Mouse (Mus musculus) small intestine, adult 10 weeks (tissue): Measurements from ENCODE around the gene Klk1b26. TPM values are rescaled to one million over a fixed set of nuclear protein-coding genes. Genes with fewer than 3 reads are reported as not detected.

ENCODE experiments used
- polyA plus RNA-seq: library from polyadenylated mRNA; stranded (reverse); fragments of 350-450 nt; fragmentation: Illumina TruSeq; extraction: RNeasy Lipid Tissue Mini Kit (QIAGEN cat#74804); gene quantifications from one replicate; pipeline ENCODE4 v1.2.3, GENCODE M21; 2014; ENCODE audit warnings: low replicate concordance

The Klk1b26 gene
- polyA plus RNA-seq, result not detected

GRCm38 (mm10) chr7:44011868-44012267 is at the start of gene Klk1b26:
TSS of gene Klk1b26 (plus strand) at chr7:44012168.

GRCm38 (mm10) chr7:43966451-43966850 is 45.5 kb upstream of the Klk1b26 start, which contains the start of gene Klk1b1:
TSS of gene Klk1b1 (plus strand) at chr7:43966751.

GRCm38 (mm10) chr7:43975761-43976160 is 36.2 kb upstream of the Klk1b26 start, which contains the start of gene Klk1b9:
TSS of gene Klk1b9 (plus strand) at chr7:43976061.

GRCm38 (mm10) chr7:43995577-43995976 is 16.4 kb upstream of the Klk1b26 start, which contains the start of gene Klk1b11:
TSS of gene Klk1b11 (plus strand) at chr7:43995877.

GRCm38 (mm10) chr7:44051990-44052389 is 40.0 kb downstream of the Klk1b26 start, which contains the start of gene Klk1b27:
TSS of gene Klk1b27 (plus strand) at chr7:44052290.

Other genes starting within 250 kb of the Klk1b26 start
- not detected for gene Klk12, start 243.3 kb upstream of the Klk1b26 start, polyA plus RNA-seq
- not detected for gene Klk11, start 237.6 kb upstream of the Klk1b26 start, polyA plus RNA-seq
- not detected for gene Klk10, start 231.1 kb upstream of the Klk1b26 start, polyA plus RNA-seq
- gene Klk9, start 220.3 kb upstream of the Klk1b26 start, polyA plus RNA-seq, result not detected
- not detected for gene Klk8, start 214.6 kb upstream of the Klk1b26 start, polyA plus RNA-seq
- gene Klk7, start 200.9 kb upstream of the Klk1b26 start, polyA plus RNA-seq, result not detected
- gene Klk6, start 187.7 kb upstream of the Klk1b26 start, polyA plus RNA-seq, result not detected
- gene Klk5, start 170.2 kb upstream of the Klk1b26 start, polyA plus RNA-seq, result not detected
- gene Klk4, start 131.0 kb upstream of the Klk1b26 start, polyA plus RNA-seq, result not detected
- not detected for gene Klk15, start 78.4 kb upstream of the Klk1b26 start, polyA plus RNA-seq
- gene Klk1b8, start 61.5 kb upstream of the Klk1b26 start, polyA plus RNA-seq, result not detected
- gene Klk1b1, start 45.4 kb upstream of the Klk1b26 start, polyA plus RNA-seq, result not detected
- not detected for gene Klk1b9, start 36.1 kb upstream of the Klk1b26 start, polyA plus RNA-seq
- not detected for gene Klk1b11, start 16.3 kb upstream of the Klk1b26 start, polyA plus RNA-seq
- not detected for gene Klk1b27, start 40.1 kb downstream of the Klk1b26 start, polyA plus RNA-seq
- gene Klk1b21, start 90.2 kb downstream of the Klk1b26 start, polyA plus RNA-seq, result not detected
- not detected for gene Klk1b22, start 100.5 kb downstream of the Klk1b26 start, polyA plus RNA-seq
- gene Klk1b16, start 124.6 kb downstream of the Klk1b26 start, polyA plus RNA-seq, result not detected
- gene Klk1b24, start 176.1 kb downstream of the Klk1b26 start, polyA plus RNA-seq, result not detected
- not detected for gene Klk1b3, start 186.0 kb downstream of the Klk1b26 start, polyA plus RNA-seq
- not detected for gene Klk1b4, start 195.3 kb downstream of the Klk1b26 start, polyA plus RNA-seq
- 0.71 TPM for gene Klk1b5, start 203.8 kb downstream of the Klk1b26 start, polyA plus RNA-seq
- gene Klk1, start 213.2 kb downstream of the Klk1b26 start, polyA plus RNA-seq, result 65.0 TPM
- not detected for gene Gm36864, start 224.0 kb downstream of the Klk1b26 start, polyA plus RNA-seq
- gene 1700028J19Rik, start 234.5 kb downstream of the Klk1b26 start, polyA plus RNA-seq, result 0.63 TPM
- gene 2410002F23Rik, start 234.6 kb downstream of the Klk1b26 start, polyA plus RNA-seq, result 39.8 TPM
- gene Acp4, start 245.2 kb downstream of the Klk1b26 start, polyA plus RNA-seq, result not detected
- not detected for gene Gm15517, start 249.3 kb downstream of the Klk1b26 start, polyA plus RNA-seq